Mouse (Mus musculus) spleen, adult 2 months (tissue): ENCODE data around the gene Ccdc120. TPM values are rescaled to one million over a fixed set of nuclear protein-coding genes. Genes with fewer than 3 reads are reported as not detected.

ENCODE experiments used
- DNase-seq, 2 experiments: peaks; one replicate each; pipeline versions ENCODE4 v3.0.0 to v3.0.0-alpha.2; 2012 to 2021; ENCODE audit warnings: low spot score in 2 of 2, low read depth in 1 of 2
- H3K27ac ChIP-seq: fragments of 200-500 bp; 2 replicates; pipeline ENCODE4 v1.5.1; 2012; ENCODE audit warnings: low read length, inconsistent platforms; ENCODE audit not compliant: insufficient read depth
- H3K27me3 ChIP-seq: fragments of 200-500 bp; 2 replicates; pipeline ENCODE4 v1.6.1; 2012; ENCODE audit warnings: mild to moderate bottlenecking, moderate library complexity, low read length, inconsistent platforms; ENCODE audit not compliant: control insufficient read depth, insufficient read depth
- H3K36me3 ChIP-seq: fragments of 200-500 bp; 2 replicates; pipeline ENCODE4 v1.6.1; 2012; ENCODE audit warnings: mild to moderate bottlenecking, low read length, inconsistent platforms; ENCODE audit not compliant: control insufficient read depth, insufficient read depth
- H3K4me1 ChIP-seq: fragments of 200-500 bp; 2 replicates; pipeline ENCODE4 v1.6.1; 2011; ENCODE audit warnings: inconsistent platforms; ENCODE audit not compliant: control insufficient read depth, insufficient read depth, insufficient read length
- H3K4me3 ChIP-seq: fragments of 200-500 bp; 2 replicates; pipeline ENCODE4 v1.5.1; 2011; ENCODE audit warnings: mild to moderate bottlenecking, inconsistent platforms; ENCODE audit not compliant: insufficient read depth, insufficient read length; ENCODE audit errors: extremely low read depth
- CTCF ChIP-seq: fragments of 200-500 bp; IDR thresholded peaks from 2 replicates; pipeline ENCODE4 v1.5.1; 2011; ENCODE audit warnings: mild to moderate bottlenecking, inconsistent platforms; ENCODE audit not compliant: insufficient read depth, insufficient read length, insufficient replicate concordance; ENCODE audit errors: extremely low read depth
- POLR2A ChIP-seq: fragments of 200-500 bp; IDR thresholded peaks from 2 replicates; pipeline ENCODE4 v1.6.1; 2011; ENCODE audit warnings: low read depth, low read length, inconsistent platforms
- WGBS: fragments of 180-500 bp; shearing (Covaris S2); methylation state at CpG from one replicate; pipeline ENCODE4 v1.1.7; 2018; 5-methylcytosine and 5-hydroxymethylcytosine counted together
- polyA plus RNA-seq: library from polyadenylated mRNA; depleted of rRNA; stranded (reverse); fragments of >200 nt; gene quantifications from 2 replicates; pipeline ENCODE4 v1.2.3, GENCODE M21; 2012

Ccdc120 gene
- polyA plus RNA-seq, 1 experiment: 1.6 TPM

- Histone ChIP-seq H3K4me3 (no peak overlapping the region), H3K27ac (no peak overlapping the region), H3K36me3 (no peaks in the 10 kb centered on the region), H3K4me1 (no peaks in the 10 kb centered on the region), H3K27me3 (no peaks in the 10 kb centered on the region)
- TF ChIP-seq POLR2A (no peak), CTCF (no peak)
- no peak for DNase-seq
- WGBS: 83% methylated on average over 14 of the region's 14 CpGs
These were observed 11.2 kb downstream of the Ccdc120 start for GRCm38 (mm10) chrX:7739336-7740081.

DNA sequence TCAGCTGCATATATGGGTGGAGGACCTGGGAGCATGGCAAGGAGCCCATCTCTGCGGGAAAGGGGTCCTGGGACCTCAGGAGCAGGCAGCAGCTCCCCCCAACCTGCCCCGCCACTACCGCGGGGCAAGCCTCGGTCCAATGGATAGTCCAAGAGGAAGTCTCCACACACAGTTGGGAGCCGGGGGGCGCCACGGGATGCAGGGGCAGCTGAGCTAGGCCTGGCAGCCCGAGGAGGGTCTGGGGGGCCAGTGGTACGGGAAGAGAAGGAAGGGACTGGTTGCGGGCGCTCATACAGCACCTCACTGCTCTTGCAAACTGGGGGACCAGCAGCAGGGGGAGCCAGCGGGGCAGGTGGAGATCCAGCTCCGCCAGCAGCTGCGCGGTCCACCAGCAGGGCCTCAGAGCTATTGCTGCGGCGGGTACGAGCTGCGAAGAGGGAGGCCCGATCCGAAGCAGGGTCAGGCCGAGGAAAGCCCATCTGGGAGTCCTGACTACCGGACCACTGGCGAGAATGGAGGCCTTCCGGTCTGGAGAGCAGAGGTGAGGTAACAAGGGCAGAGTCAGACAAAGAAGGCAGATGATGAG is 17.0 kb downstream of the Ccdc120 start:
- 41% methylated on average over 26 of the region's 26 CpGs for WGBS
- peak; percentile 37 to 77 for DNase-seq
- Histone ChIP-seq H3K4me3 (peak overlapping the region; percentile 23; the same call in 1 of the 2 replicates), H3K27me3 (no peaks in the 10 kb centered on the region), H3K27ac (no peak overlapping the region), H3K36me3 (no peaks in the 10 kb centered on the region), H3K4me1 (no peaks in the 10 kb centered on the region)
- TF ChIP-seq POLR2A: no peak
- TF ChIP-seq CTCF: peak; percentile 60

DNA sequence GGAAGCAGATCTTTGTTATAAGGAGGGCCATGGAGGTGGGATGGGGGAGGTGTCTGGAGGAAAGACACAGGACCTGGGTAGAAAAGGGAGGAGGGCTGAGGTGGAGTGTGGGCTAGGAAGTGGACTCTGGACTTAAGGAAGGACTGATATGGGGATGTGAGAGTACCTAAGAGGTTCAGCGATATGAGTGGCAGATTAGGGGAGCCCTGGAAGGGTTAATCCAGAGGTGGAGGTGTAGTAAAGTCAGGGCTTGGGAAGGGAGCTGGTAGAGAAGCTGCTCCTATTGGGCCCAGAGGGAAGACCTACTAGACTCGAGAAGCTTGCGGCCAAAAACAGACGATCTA is 21.8 kb downstream of the Ccdc120 start:
- no peak for TF ChIP-seq POLR2A
- no peak for TF ChIP-seq CTCF
- Histone ChIP-seq H3K4me1 (no peaks in the 10 kb centered on the region), H3K27ac (no peak overlapping the region), H3K36me3 (peaks cover 6% of the 10 kb centered on the region), H3K4me3 (peak overlapping the region; percentile 59; the same call in 1 of the 2 replicates), H3K27me3 (no peaks in the 10 kb centered on the region)
- 47% methylated on average over 4 of the region's 4 CpGs for WGBS
- no peak for DNase-seq

DNA sequence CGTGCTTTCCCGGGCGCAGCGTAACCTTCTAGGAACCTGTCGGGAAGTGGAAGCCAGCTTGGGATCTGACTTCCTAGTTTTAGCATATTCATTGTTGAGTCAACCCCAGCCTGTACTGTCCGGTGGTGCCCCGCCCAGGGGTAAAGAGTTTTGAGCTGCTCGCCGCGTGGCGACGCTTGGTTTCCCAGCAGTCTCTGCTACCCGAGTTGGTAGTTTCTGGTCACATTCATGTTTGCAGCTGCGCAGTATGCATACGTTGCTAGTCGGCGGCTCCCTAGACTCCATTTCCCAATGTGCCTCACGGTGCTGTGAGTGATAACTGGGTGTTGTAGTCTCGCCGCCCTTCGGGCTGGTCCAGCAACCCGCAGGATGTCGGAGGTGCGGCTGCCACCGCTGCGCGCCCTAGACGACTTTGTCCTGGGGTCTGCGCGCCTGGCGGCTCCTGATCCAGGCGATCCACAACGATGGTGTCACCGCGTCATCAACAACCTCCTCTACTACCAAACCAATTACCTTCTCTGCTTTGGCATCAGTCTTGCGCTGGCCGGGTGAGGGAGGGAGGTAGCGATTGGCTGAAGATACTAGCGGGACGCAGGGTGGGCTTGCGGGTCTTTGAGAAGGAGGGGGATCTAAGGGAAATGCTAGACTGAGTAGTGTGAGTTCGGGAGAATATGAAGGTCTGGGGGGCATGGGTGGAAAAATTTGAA is 22.3 kb downstream of the Ccdc120 start, which contains the start of gene Praf2:
Gene Praf2 (plus strand): TSS at position 225 of the 707 bp plus-strand sequence.
- Histone ChIP-seq H3K4me1 (no peaks in the 10 kb centered on the region), H3K36me3 (peaks cover 6% of the 10 kb centered on the region), H3K27me3 (no peaks in the 10 kb centered on the region), H3K27ac (peak within 1 kb of the TSS; percentile 49), H3K4me3 (peak within 1 kb of the TSS; percentile 59; the same call in 1 of the 2 replicates)
- 23% methylated on average over 42 of the region's 42 CpGs for WGBS
- TF ChIP-seq CTCF (no peak), POLR2A (peak; percentile 2; the same call in 1 of the 2 replicates)
- peak; percentile 70 to 73 for DNase-seq

DNA sequence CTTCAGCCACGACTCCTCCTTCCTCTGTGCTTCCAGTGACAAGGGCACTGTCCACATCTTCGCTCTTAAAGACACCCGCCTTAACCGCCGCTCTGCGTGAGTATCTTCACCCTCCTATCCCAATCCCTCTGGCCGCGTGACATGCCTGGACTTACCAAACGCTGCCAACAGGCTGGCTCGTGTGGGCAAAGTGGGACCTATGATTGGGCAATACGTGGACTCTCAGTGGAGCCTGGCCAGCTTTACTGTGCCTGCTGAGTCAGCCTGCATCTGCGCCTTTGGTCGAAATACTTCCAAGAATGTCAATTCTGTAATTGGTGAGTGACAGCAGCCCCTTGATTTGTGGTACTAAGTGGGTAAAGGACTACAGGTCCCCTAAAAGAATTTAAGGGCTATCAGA is 23.5 kb downstream of the Ccdc120 start:
- no peak overlapping the region for H3K27ac ChIP-seq
- DNase-seq: no peak
- WGBS: 88% methylated on average over 13 of the region's 13 CpGs
- H3K36me3 ChIP-seq: peaks cover 6% of the 10 kb centered on the region
- H3K4me1 ChIP-seq: no peaks in the 10 kb centered on the region
- H3K27me3 ChIP-seq: no peaks in the 10 kb centered on the region
- TF ChIP-seq CTCF (no peak), POLR2A (no peak)
- H3K4me3 ChIP-seq: no peak overlapping the region

GRCm38 (mm10) chrX:7725841-7726240 is 24.9 kb downstream of the Ccdc120 start:
- peaks cover 6% of the 10 kb centered on the region for H3K36me3 ChIP-seq
- no peak overlapping the region for H3K4me3 ChIP-seq
- no peak overlapping the region for H3K27ac ChIP-seq
- no peaks in the 10 kb centered on the region for H3K27me3 ChIP-seq
- no peak for DNase-seq
- H3K4me1 ChIP-seq: no peaks in the 10 kb centered on the region
- 89% methylated on average over 12 of the region's 12 CpGs for WGBS
- TF ChIP-seq POLR2A (no peak), CTCF (no peak)

DNA sequence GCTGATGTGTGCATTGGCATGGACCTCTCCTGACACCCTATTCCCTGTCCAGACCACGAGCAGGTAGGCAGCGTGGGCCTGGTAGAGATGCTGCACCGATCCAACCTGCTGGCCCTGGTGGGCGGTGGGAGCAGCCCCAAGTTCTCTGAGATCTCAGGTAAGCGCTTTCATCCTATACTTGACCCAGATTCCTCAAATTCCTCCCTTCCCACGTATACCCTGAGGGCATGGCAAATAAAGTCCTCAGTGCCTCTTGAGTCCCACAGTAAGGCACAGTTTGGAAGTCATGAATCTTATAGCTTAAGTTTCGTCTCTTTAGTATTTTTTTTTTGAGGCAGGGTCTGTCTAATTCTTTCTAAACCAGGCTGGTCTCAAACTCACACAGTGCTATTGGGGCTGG is 26.6 kb downstream of the Ccdc120 start:
- no peaks in the 10 kb centered on the region for H3K4me1 ChIP-seq
- TF ChIP-seq CTCF (no peak), POLR2A (no peak)
- H3K27ac ChIP-seq: no peak overlapping the region
- DNase-seq: no peak
- 85% methylated on average over 7 of the region's 7 CpGs for WGBS
- H3K27me3 ChIP-seq: no peaks in the 10 kb centered on the region
- no peak overlapping the region for H3K4me3 ChIP-seq
- H3K36me3 ChIP-seq: peaks cover 6% of the 10 kb centered on the region
